Mouse (Mus musculus): ENCODE measurements around the gene Cnnm3.

DNA sequence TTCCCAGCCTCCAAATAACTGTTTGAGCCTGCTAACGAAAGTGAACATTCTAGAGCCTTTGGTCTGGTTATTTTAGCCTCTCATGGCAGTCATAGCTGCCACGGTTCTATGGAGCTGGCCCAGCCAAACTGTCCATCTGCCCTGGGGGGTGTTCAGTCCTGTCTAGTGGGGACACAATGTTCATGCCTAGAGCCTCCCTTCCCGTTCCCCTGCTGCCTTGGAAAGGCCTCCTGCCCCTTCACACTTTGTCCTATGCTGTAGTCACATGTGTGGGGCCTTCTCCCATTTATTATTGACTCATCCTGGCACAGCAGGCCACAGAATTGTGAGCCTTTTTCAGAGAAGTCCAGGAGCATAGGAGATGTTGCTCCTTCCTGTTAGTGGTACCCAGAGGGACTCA is 6.6 kb downstream of the Cnnm3 start:
- TF ChIP-seq POLR2A (IDR thresholded peaks at IDR 0.05; ENCODE audit: control insufficient read depth, low read depth, low read length) (no peak), CTCF (IDR thresholded peaks at IDR 0.05; ENCODE audit: control insufficient read depth, insufficient read depth, insufficient replicate concordance, low read depth, low read length) (no peak)

Measured in testis, adult 2 months (tissue).